Mouse (Mus musculus) kidney, adult 2 months (tissue): ENCODE measurements at regions not wholly inside any gene's neighbourhood (a gene's known extent, or its start where the extent isn't known, plus 50 kb on each side); places are given as distances from the start of the nearest gene placed in this dataset.

ENCODE experiments used
- CTCF ChIP-seq: fragments of 200-500 bp; conservative IDR thresholded peaks from 2 replicates; pipeline ENCODE4 v1.5.1; 2011; ENCODE audit warnings: low read depth, mild to moderate bottlenecking, control low read depth, low read length, moderate library complexity, mixed read lengths; ENCODE audit not compliant: insufficient read depth, insufficient read length
- POLR2A ChIP-seq: fragments of 200-500 bp; IDR thresholded peaks from one replicate; pipeline ENCODE4 v1.6.1; 2011; ENCODE audit warnings: low read depth, low read length, control low read depth

GRCm38 (mm10) chr12:69494648-69495047 lies 88.2 kb downstream of the Vcpkmt start:
- TF ChIP-seq CTCF (no peak), POLR2A (no peak)
